Mouse (Mus musculus) embryo, embryonic 11.5 days (tissue): ENCODE measurements around the gene Sowaha.

Source experiments
- DNase-seq: peaks from one replicate; pipeline ENCODE4 v3.0.0-alpha.2; 2012; ENCODE audit warnings: low read depth, low spot score

Sowaha gene

DNA sequence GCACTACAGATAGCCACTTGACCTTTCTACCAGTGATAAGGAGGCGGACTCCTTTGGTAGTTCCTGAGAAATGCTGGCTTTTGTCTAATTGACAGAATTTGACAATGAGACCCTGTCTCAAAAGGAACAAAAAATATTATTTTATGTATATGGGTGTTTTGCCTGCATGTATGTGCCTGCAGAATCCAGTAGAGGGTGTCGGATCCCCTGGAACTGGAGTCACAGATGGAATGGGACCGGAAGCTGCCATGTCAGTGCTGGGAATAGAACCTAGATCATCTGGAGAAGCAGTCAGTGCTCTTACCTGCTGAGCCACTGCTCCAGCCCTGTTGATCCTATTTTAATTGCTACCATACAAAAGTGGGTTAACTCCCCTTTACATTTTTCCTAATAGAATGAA lies 7.4 kb downstream of the Sowaha start:
- no peak for DNase-seq

DNA sequence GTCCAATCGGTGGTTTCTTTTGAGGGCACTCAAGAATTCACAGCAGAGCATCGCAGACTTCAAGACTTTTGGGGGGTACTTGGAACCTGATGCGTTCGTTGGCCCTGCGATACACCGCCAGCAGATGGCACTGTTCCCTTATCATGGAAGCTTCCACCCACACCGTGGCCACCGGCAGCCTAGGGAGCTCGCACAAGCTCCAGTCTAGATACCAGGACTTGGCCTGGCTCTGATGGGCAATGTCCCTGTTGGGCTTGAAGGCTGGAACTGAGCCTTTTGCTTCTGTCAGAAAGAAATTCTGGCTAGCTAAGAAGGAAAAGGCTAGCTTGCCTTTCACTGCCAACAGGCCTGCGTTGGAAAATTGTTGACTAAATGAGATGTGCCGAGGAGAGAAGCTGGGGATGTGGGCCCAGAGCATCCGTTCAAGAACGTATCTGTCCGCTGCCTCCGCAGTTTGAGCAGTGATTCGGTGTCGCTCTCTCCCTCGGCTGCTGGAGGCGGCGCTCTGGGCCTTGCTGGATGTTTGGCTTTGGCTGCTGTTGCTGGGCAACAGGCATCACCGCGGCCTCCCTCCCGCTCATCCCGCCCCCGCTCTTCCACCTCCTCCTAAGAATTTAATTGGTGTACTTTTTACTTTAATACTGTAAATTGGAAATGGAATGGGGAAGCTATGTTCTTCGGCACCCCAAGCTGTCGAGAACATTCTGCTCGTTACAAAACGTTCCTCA lies 9.9 kb downstream of the Sowaha start, which contains the start of gene Gm9837:
Gm9837 (minus strand) TSS at position 512 of the 728 bp plus-strand sequence.
- DNase-seq: peak; percentile 88

DNA sequence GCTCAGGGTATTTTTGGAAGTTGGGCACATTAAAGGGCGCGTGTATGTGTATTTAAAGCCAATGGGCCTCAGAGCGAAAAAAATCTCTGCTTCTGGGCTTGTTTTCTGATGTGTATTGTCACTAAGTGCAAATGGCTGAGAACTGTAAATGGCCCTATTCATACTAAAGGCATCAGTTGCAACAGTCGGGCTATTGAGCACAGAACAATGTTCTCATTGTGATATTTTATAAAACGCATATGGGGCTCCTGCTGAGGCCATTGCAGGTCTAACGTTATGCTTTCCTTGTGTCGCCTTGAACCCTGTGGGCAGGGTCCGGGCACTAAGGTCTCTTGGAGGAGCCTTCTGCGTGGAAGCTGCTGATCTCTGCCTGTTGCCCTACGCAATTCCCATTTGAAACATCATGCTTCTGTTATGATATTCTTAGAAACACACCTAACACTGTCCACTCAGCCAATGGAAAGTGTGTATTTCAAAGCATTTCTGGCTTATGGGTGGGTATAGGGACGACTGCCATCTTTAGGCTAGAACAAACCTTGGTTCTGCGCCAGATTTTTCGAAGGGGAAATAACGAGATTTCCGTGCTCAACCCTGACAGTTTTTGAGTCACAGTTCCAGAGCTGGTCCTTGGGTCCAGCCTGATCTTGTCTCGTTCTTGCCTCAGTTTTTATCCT lies 10.6 kb downstream of the Sowaha start:
- DNase-seq: no peak

DNA sequence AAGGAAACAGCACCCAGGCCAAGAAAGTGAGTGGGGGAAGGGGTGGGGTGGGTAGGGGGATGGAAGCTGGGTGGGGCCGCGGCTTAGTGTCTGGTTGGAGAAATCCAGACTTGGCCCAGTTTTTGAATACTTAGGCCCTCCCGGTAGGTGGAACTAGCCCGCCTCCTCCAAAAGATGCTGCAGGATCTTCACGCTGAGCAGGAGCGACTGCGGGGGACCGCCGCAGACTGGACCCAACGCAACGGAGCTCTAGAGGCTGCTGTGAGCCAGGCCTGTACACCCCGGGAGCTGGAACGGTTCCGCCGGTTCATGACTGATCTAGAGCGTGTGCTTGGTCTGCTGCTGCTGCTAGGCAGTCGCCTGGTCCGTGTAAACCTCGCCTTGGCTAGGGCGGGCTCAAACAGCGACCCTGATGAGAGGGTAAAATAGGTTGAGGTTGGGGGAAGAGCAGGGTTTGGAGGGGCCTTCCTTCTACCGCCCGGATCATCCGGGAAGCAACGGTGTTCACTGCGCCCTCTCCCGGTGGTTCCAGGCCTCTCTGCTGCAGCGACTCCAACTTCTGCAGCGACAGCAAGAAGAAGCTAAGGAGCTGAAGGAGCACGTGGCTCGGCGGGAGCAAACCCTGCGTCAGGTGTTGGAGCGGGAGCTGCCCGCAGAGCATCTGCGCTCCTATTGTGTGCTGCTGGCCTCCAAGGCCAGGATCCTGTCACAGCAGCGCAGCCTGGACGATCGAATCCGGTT lies 13.7 kb downstream of the Sowaha start:
- peak; percentile 69 for DNase-seq

DNA sequence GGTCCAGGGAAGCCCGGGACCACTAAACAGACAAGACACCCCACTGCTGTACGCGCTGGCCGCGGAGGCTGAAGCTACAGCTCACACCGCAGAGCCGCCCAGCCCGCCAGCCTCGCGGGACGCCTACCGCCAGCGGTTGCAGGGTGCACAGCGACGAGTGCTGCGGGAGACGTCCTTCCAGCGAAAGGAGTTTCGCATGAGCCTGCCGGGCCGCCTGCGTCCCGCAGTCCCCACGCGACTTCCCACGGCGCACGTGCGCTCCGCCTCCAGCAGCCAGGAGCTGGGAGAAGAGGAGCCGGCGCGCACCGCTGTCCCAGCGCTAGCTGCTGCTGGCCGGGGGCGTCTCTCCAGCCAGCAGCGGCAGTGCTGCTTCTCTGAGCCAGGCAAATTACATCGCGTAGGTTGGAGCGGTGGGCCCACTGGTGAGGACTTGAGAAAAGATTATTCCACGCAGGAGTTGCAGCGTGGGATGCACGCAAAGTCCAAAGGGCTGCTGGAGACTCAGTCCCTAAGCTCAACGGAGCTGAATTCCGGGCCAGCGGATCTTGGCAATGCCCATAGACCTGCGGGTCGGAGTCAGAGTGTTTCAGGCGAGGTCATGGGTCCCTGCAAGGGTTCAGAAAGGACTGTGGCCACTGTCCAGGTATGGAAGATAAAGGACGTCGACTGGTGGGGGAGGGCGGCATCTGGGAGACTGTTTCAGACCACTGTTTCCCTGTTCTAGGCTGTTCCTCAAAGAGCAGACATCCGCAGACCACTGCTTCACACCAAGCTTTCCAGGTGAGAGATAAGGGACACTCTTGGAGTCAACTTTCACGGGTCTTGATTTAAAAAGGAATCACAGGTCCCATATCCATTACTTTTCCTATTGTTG lies 16.3 kb downstream of the Sowaha start:
- DNase-seq: no peak

DNA sequence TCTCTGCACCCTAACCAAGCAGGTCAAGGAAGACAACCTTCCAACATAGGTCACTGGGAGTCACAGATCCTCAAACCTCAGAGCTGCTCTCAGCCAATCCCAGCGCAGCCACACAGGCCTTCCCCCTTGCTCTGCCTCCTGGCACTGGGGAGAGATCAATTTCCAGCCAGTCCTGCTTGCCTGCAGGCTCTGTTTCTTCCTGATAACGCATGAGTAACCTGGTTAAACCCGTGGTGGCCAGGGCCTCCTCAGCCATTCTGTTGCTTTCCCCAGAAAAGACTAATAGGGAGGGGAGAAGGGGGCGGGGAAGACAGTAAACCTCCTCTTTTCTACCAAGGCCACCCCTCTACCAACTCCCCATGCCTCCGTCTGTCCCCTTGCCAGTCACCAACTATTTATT lies 18.3 kb downstream of the Sowaha start:
- no peak for DNase-seq

DNA sequence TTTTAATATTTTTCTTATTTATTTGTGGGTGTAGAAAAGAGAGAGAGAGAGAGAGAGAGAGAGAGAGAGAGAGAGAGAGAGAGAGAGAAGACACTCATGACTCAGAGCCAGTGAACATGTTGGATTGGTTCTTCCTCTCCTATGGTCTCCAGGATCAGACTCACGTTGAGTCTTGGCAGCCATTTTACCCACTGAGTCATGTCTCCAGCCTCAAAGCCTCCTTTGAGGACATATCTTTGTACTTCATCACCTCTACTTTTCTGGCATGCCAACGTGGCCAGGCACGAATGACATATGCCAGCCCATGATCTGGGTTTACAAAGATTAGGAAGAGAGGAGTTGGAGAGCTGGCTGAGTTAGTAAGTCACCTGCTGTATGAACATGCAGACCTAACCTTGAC lies 19.9 kb downstream of the Sowaha start:
- no peak for DNase-seq

DNA sequence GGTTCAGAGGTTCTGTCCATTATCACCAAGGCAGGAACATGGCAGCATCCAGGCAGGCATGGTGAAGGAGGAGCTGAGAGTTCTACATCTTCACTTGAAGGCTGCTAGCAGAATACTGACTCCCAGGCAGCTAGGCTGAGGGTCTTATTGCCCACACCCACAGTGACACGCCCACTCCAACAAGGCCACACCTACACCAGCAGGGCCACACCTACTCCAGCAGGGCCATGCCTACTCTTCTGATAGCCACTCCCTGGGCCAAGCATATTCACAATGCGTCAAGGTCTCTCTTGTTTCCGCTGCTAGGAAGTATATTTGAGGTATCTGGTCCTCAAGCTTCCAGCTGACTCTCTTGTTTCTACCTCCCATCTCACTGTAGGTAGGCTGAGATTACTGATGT lies 21.1 kb downstream of the Sowaha start:
- DNase-seq: no peak

DNA sequence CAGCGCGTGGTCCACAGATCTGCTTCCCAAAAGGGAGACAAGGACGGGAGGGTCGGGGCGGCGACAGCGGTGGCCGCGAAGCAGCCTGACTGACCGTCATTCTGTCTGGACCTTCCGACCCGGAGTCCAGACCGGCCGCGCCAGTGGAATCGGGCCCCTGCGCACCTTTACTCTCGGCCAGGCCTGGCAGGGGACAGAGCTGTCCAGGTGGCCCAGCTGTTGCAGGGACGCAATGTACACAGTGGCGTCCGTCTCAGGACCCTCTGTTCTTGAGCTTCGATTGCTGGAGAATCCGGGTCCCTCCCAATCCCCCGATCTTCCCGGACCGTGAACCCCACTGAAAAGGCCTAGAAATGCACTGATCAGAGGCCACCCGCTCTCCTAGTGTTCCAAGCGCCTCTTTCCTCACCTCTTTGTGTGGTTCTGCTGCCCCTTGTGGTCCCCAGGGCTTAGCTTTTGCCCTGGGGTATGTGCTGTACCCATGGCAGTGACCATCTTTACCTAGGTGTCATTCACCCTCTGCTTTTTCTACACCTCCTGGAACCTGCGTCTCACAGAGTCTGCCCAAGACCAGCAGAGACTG lies 22.6 kb downstream of the Sowaha start:
- no peak for DNase-seq

DNA sequence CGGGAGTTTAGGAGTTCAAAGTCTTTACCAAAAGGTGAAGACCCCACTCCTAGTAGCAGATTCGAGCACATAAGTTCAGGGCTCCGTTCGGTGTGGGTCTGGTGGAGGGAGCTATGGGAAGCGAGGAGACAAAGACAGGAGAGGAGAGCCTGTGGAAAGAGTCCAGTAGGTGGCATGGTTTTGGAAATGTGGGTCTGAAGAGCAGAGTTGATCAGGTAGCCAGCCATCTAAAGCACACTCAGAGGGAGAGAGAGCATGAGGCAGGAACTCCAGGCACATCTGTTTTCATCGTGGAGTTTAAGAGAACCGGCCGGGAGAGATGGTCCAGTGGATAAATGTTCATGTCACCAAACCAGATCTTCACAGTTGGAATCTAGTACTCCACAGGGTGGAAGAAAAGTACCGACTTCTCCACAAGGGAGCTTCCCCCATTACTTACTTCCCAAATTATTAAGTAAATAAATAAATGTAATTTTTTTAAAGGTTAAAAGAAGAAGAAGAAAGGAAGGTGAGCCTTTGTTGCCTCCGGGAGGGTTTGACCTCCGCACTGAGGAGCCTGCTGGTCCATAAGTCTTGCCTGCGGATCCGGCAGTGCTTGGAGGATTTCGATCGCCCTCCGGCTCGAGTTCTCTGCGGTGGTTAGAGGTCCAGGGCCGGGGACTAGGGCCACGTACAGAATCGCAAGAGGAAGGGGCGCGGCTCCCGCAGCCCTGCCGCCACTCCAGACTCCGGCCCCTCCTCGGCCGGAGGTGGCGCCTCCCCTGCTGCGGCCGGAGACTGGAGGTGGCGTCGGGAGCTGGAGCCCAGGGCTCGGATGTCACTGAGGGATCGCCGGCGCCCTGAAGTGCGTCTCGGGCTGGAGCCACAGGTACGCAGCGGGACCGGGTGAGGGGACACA lies 23.4 kb downstream of the Sowaha start, which contains the start of the genes Gm10447 and Shroom1:
Gm10447 (minus strand) TSS at position 637 of the 898 bp plus-strand sequence.
Shroom1 (plus strand) TSS at position 732 of the 898 bp plus-strand sequence.
- DNase-seq: no peak

DNA sequence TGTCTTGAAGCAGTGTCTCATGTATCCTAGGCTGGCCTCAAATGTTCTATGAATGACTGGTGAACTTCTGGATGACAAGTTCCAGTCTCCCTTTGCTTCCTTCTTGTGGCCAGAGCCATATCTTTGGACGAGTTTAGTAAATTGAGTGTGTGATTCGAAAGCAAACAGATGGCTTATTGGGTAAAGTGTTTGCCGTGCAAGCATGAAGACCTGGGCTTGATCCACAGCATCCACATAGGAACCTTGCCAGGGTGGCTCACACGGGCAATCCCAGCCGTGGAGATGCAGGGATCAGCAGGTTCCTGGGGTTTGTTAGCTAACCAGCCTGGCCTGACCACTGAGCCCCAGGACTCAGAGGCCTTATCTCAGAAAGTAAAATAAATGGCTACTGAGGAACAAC lies 27.0 kb downstream of the Sowaha start:
- no peak for DNase-seq

DNA sequence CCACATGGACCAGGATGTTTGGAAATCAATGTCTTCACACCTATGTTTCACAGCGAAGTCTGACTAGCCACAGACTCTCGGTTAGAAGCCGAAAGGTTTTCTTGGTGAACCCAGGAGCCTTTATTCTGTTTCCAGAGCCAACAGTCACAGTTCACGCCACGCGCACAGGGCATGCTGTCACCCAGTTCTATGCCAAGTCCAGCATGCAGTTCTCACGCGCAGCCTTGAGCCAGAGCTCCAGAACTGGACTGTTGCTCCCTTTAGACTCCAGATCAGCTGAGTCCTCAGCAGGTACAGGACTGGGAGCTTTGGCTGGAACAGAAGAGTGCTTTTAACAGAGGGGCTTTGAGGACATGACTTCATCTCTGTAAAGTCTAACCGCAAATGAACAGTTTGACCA lies 27.7 kb downstream of the Sowaha start:
- DNase-seq: no peak

DNA sequence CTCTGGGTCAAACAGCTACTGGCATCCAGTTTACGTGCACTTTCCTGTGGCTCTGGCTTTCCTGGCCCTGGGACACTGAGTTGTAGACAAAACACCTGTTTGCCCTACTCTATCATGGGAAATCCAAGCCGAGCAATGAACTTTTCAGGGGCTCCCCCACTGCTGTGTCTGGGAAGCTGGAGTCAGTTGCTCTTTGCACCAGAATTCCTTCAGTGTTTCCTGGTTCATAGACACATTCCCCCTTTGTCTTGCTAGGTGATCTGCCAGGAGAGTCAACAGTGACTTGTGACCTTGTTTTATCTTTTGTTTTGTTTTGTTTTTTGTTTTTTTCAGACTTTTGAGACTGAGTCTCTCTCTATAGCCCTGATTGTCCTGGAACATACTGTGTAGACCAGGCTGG lies 28.7 kb downstream of the Sowaha start:
- DNase-seq: no peak

DNA sequence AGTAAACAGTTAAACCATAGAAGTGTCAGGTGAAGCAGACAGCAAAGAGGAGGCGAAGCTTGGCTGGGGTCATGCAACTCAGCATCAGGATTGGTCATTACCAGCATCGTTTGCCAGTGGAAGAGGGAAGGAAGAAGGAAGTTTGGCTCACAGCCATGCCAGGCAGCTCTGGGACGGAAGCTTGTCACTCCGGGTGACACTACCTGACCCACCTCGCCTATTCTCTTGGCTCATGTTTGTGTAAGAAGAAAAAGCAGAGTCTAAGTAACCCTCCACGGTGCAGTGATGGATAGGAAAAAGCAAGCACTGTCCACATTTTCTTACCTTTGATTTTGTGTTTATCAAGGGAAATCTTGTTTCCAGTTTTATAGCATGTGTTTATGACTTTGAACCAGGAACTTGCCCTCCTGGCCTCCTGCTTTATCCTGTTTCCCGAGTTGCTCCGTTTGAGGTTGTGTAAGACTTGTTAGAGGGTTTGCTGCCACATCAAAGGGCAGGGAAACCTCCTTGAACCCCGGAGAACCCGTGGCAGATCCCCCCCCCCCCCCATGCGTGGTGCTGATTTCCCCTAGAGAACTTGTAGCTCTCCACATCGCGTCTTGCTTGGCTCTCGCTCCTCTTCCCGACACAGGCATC lies 29.9 kb downstream of the Sowaha start:
- no peak for DNase-seq

DNA sequence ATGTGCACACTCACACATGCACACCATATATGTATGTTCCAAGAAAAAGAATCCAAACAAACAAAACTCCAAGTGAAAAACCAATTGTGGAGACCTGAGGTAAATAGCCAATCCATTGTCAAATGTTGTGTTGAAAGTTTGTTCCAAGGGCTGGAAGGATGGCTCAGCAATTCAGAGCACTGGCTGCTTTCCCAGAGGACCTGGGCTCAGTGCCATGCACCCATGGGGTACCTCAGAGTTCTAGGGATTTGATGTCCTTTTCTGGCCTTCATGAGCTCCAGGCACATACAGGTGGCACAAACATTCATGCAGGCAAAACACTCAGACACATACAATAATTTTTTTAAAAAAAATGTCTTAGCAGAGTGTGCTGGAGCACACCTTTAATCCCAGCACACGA lies 31.5 kb downstream of the Sowaha start:
- DNase-seq: no peak

DNA sequence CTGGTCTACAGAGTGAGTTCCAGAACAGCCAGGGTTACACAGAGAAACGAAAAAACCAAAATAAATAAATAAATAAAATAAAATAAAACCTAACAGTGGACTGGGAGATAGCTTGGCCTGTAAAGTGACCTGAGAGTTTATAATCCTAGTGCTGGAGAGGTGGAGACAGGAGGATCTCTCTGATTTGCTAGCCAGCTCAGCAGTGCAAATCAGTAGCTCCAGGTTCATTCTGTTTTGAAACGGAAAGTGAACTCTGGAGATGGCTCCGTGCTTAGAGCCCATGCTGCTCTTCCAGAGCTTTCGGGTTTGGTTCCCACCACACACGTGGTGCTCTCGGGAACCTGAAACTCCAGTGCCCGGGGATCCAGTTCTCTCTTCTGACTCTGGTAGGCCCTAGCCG lies 32.1 kb downstream of the Sowaha start:
- no peak for DNase-seq

DNA sequence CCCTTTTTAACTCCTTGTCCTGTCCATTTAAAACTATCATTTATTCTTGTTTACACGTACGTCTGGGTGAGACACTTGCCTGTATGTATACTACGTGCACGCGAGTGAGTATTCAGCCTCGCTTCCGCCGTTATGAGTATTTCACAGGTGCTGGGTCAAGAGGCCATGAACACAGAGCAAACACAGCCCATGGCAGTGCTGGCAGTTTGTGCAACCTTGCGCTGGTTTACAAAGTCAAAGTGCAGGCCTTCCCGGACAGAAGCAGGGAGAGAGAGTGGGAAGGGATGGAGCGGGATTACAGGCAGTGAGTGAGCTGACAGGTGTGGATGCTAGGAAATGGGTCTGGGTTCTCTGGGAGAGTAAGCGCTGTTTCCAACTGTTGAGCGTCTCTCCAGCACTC lies 33.9 kb downstream of the Sowaha start:
- no peak for DNase-seq

DNA sequence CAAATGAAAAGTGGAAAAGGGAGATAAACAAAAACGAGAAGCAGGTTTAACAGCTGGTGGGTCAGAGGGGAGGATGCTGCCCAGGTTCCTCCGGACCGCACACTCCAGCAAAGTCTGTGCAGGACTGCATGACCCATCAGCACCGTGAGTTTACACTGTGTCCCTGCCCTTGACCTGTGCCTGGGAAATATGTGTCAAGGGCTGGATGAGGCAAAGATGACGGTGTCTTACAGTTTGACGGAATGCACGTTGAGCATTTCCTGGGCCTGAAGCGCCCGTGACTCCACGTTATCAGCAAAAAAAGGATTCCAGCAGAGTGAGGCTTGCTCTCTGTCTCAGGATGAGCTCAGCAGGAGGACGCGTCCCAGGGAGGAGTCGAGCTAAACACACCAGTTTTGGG lies 34.5 kb downstream of the Sowaha start:
- DNase-seq: no peak

DNA sequence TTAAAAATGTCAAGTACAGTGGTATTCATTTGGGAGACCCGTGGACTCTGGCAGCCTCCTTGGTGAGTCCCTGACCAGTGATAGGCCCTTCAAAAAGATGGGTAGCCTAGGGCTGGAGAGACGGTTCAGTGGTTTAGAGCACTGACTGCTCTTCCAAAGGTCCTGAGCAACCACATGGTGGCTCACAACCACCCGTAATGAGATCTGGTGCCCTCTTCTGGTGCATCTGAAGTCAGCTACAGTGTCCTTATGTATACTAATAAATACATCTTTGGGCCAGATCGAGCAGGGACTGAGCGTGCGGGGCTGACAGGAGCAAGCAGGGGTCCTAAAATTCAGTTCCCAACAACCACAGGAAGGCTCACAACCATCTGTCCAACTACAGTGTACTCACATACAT lies 36.2 kb downstream of the Sowaha start:
- DNase-seq: no peak

DNA sequence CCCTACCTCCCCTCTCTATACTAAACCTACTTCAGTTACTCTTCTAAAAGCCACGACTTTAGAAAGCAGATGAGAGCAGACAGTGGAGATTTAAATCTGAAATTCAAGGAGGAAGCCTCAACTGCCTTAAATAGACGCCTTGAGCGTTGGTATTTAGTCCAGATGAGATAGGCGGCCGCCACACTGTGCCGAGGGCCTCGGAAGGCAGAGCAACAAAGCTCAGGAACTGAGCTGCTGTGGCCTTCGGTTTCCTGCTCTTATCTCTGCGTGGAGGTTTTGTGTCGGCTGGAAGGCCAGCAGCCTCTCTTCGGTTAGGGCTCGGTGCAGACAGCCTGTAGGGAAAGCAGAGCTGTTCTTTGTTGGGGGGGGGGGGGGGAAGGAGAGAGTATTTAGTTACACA lies 38.2 kb downstream of the Sowaha start:
- DNase-seq: no peak
